Mouse (Mus musculus): Measurements from ENCODE around the gene Spint5.
"Not testable (repeated sequence)": the region's sequence is repeated elsewhere in the genome, so short reads cannot be mapped to it uniquely, and the experiment has no call there.

DNA sequence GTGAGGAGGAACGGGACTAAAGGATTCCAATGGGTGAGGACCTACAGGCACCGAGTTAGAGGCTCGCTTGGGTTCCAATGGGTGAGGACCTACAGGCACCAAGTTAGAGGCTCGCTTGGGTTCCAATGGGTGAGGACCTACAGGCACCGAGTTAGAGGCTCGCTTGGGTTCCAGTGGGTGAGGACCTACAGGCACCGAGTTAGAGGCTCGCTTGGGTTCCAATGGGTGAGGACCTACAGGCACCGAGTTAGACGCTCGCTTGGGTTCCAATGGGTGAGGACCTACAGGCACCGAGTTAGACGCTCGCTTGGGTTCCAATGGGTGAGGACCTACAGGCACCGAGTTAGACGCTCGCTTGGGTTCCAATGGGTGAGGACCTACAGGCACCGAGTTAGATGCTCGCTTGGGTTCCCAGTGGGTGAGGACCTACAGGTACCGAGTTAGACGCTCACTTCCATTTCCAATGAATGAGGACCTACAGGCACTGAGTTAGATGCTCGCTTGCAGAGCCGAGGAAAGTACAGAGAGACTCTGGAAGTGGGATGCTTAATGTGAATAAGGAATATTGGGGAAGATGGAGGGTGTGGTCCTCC is 1.2 kb downstream of the Spint5 start:
- TF ChIP-seq CTCF, EP300 (IDR thresholded peaks at IDR 0.05): not testable (repeated sequence)
